Mouse (Mus musculus) heart, embryonic 11.5 days (tissue): ENCODE measurements at regions not wholly inside any gene's neighbourhood (a gene's known extent, or its start where the extent isn't known, plus 50 kb on each side); places are given as distances from the start of the nearest gene placed in this dataset.

Experiments used
- ATAC-seq: fragments of 200-750 bp; cut with Nextera tagmentation; replicated peaks from 2 replicates; pipeline ENCODE4 v1.8.0; 2017; ENCODE audit warnings: moderate library complexity; ENCODE audit not compliant: insufficient number of reproducible peaks, low FRiP score, low TSS enrichment
- H3K27ac ChIP-seq: fragments of 300-500 bp; sonication (generic); 2 replicates; pipeline ENCODE4 v1.5.1; 2014; ENCODE audit warnings: mild to moderate bottlenecking, low read depth, low read length
- H3K27me3 ChIP-seq: fragments of 300-500 bp; sonication (generic); 2 replicates; pipeline ENCODE4 v1.6.1; 2014; ENCODE audit warnings: mild to moderate bottlenecking, low read length, mixed read lengths; ENCODE audit not compliant: control insufficient read depth, insufficient read depth
- H3K36me3 ChIP-seq: fragments of 300-500 bp; sonication (generic); 2 replicates; pipeline ENCODE4 v1.6.1; 2014; ENCODE audit warnings: mild to moderate bottlenecking, low read length, moderate library complexity, mixed read lengths; ENCODE audit not compliant: control insufficient read depth, insufficient read depth
- H3K4me1 ChIP-seq: fragments of 300-500 bp; sonication (generic); 2 replicates; pipeline ENCODE4 v1.6.1; 2014; ENCODE audit warnings: low read length; ENCODE audit not compliant: control insufficient read depth, insufficient read depth
- H3K4me2 ChIP-seq: fragments of 300-500 bp; sonication (generic); 2 replicates; pipeline ENCODE4 v1.6.1; 2014; ENCODE audit warnings: mild to moderate bottlenecking, moderate library complexity
- H3K4me3 ChIP-seq: fragments of 300-500 bp; sonication (generic); 2 replicates; pipeline ENCODE4 v1.5.1; 2014; ENCODE audit warnings: low read depth, low read length
- H3K9ac ChIP-seq: fragments of 300-500 bp; sonication (generic); 2 replicates; pipeline ENCODE4 v1.6.1; 2014; ENCODE audit warnings: mild to moderate bottlenecking, low read depth, low read length, moderate library complexity
- H3K9me3 ChIP-seq: fragments of 300-500 bp; sonication (generic); replicated peaks from 2 replicates; pipeline ENCODE4 v1.6.1; 2016; ENCODE audit warnings: low read length; ENCODE audit not compliant: control insufficient read depth
- whole genome bisulfite sequencing: fragments of 180-500 bp; shearing (Covaris S2); extraction: QIAGEN DNeasy Blood & Tissue Kit; methylation state at CpG from one replicate; pipeline ENCODE4 v1.1.7; 2014; ENCODE audit not compliant: insufficient replicate concordance; 5-methylcytosine and 5-hydroxymethylcytosine counted together

- WGBS = 76% methylated on average over 4 of the region's 4 CpGs
- H3K27me3 ChIP-seq = no peaks in the 10 kb centered on the region
- no peak overlapping the region for H3K27ac ChIP-seq
- no peaks in the 10 kb centered on the region for H3K9me3 ChIP-seq
- H3K4me2 ChIP-seq = no peak overlapping the region
- no peaks in the 10 kb centered on the region for H3K36me3 ChIP-seq
- no peak overlapping the region for H3K4me3 ChIP-seq
- ATAC-seq = no peak
- H3K4me1 ChIP-seq = no peaks in the 10 kb centered on the region
- no peak overlapping the region for H3K9ac ChIP-seq
Measured at GRCm38 (mm10) chr8:46386553-46386952, 84.3 kb upstream of the Acsl1 start.

GRCm38 (mm10) chr8:46387037-46387436 lies 83.8 kb upstream of the Acsl1 start:
- ATAC-seq = no peak
- no peak overlapping the region for H3K4me3 ChIP-seq
- no peaks in the 10 kb centered on the region for H3K36me3 ChIP-seq
- no peaks in the 10 kb centered on the region for H3K9me3 ChIP-seq
- H3K27me3 ChIP-seq = no peaks in the 10 kb centered on the region
- no peak overlapping the region for H3K9ac ChIP-seq
- H3K27ac ChIP-seq = no peak overlapping the region
- no peak overlapping the region for H3K4me2 ChIP-seq
- WGBS = 71% methylated on average over 5 of the region's 5 CpGs
- H3K4me1 ChIP-seq = no peaks in the 10 kb centered on the region

DNA sequence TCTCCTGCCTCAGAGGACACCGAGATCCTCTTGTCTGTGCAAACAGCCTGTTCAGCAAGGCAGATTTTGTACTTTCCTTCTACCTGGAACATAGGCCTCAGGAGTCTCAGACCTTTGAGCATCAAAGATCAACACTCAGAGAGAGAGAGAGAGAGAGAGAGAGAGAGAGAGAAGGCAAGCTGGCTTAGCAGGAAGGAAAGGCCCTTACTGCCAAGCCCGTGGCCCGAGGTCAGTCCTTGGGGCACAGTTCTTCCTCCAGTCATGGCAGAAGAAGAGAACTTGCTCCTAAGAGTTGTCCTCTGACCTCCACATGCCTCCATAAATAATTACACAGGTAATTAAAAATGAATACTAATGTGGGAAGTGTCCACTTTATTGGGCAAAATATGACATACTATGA lies 82.4 kb upstream of the Acsl1 start:
- Histone ChIP-seq H3K36me3 (no peaks in the 10 kb centered on the region), H3K27ac (no peak overlapping the region), H3K9me3 (no peaks in the 10 kb centered on the region), H3K4me3 (no peak overlapping the region), H3K9ac (no peak overlapping the region), H3K27me3 (no peaks in the 10 kb centered on the region), H3K4me2 (no peak overlapping the region), H3K4me1 (no peaks in the 10 kb centered on the region)
- 76% methylated on average over 3 of the region's 3 CpGs for WGBS
- ATAC-seq = no peak

DNA sequence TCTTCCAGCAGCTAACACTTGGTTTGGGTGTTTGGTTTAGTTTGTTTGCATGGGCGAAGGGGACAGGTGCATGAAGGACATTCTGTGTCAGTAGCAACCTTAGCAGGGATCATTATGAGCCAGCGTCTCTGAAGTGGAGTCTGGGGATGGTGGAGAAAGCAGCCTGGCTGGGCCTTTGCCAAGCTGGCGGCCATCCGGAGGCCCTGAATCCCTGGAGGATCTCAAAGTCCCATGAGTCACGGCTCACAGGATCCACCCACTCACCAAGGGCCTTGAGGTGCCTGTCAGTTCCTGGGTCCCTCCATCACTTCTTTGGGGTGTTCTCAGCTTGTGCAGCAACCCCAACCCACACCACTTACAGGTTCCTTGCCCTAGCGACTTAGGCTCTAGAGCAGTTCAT lies 80.4 kb upstream of the Acsl1 start:
- Histone ChIP-seq H3K4me1 (no peaks in the 10 kb centered on the region), H3K4me2 (no peak overlapping the region), H3K9me3 (no peaks in the 10 kb centered on the region), H3K9ac (no peak overlapping the region), H3K36me3 (no peaks in the 10 kb centered on the region), H3K27ac (no peak overlapping the region), H3K4me3 (no peak overlapping the region), H3K27me3 (no peaks in the 10 kb centered on the region)
- 76% methylated on average over 6 of the region's 6 CpGs for WGBS
- no peak for ATAC-seq

GRCm38 (mm10) chr8:46391678-46392077 lies 79.2 kb upstream of the Acsl1 start:
- Histone ChIP-seq H3K4me2 (no peak overlapping the region), H3K4me3 (no peak overlapping the region), H3K36me3 (no peaks in the 10 kb centered on the region), H3K27me3 (no peaks in the 10 kb centered on the region), H3K9ac (no peak overlapping the region), H3K27ac (no peak overlapping the region), H3K9me3 (no peaks in the 10 kb centered on the region), H3K4me1 (no peaks in the 10 kb centered on the region)
- no peak for ATAC-seq
- 80% methylated on average over 6 of the region's 6 CpGs for WGBS

DNA sequence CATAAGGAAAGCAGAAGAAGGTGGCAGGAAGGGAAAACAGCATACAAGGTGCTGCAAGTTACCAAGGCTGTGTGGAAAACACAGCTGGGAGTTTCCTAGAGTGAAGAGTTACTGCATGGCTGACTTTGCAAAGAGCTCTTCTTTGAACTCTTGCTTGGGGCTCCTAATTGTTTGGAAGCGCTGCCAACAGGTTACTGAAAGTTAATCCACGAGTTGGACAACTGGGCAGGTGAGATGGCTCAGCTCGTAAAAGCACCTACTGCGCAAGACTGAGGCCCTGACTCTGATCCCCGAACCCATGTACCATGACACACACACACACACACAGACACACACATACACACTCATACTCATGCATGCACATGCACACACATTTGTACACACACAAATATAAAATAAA lies 77.5 kb upstream of the Acsl1 start:
- Histone ChIP-seq H3K27ac (no peak overlapping the region), H3K4me1 (no peaks in the 10 kb centered on the region), H3K27me3 (no peaks in the 10 kb centered on the region), H3K9me3 (no peaks in the 10 kb centered on the region), H3K9ac (no peak overlapping the region), H3K4me3 (no peak overlapping the region), H3K4me2 (no peak overlapping the region), H3K36me3 (no peaks in the 10 kb centered on the region)
- ATAC-seq = no peak
- 85% methylated on average over 5 of the region's 5 CpGs for WGBS

GRCm38 (mm10) chr8:46394750-46395149 lies 76.1 kb upstream of the Acsl1 start:
- no peaks in the 10 kb centered on the region for H3K9me3 ChIP-seq
- WGBS = 76% methylated on average over 5 of the region's 5 CpGs

GRCm38 (mm10) chr8:46395348-46395747 lies 75.5 kb upstream of the Acsl1 start:
- H3K36me3 ChIP-seq = no peaks in the 10 kb centered on the region
- no peaks in the 10 kb centered on the region for H3K4me1 ChIP-seq
- no peak overlapping the region for H3K4me2 ChIP-seq
- H3K4me3 ChIP-seq = no peak overlapping the region
- no peaks in the 10 kb centered on the region for H3K9me3 ChIP-seq
- H3K27me3 ChIP-seq = no peaks in the 10 kb centered on the region
- no peak overlapping the region for H3K27ac ChIP-seq
- no peak for ATAC-seq
- WGBS = 81% methylated on average over 1 of the region's 1 CpGs
- H3K9ac ChIP-seq = no peak overlapping the region

More at GRCm38 (mm10) chr8:46394750-46395149, 76.1 kb upstream of the Acsl1 start:
- Histone ChIP-seq H3K9ac (no peak overlapping the region), H3K4me3 (no peak overlapping the region), H3K36me3 (no peaks in the 10 kb centered on the region), H3K4me1 (no peaks in the 10 kb centered on the region), H3K27ac (no peak overlapping the region), H3K27me3 (no peaks in the 10 kb centered on the region), H3K4me2 (no peak overlapping the region)
- ATAC-seq = no peak

GRCm38 (mm10) chr8:46397081-46397480 lies 73.8 kb upstream of the Acsl1 start:
- H3K4me2 ChIP-seq = no peak overlapping the region
- H3K36me3 ChIP-seq = no peaks in the 10 kb centered on the region
- no peak overlapping the region for H3K4me3 ChIP-seq
- H3K9me3 ChIP-seq = no peaks in the 10 kb centered on the region
- H3K4me1 ChIP-seq = no peaks in the 10 kb centered on the region
- H3K27me3 ChIP-seq = no peaks in the 10 kb centered on the region
- H3K9ac ChIP-seq = no peak overlapping the region
- no peak for ATAC-seq
- H3K27ac ChIP-seq = no peak overlapping the region
- 49% methylated on average over 2 of the region's 2 CpGs for WGBS
